Mouse (Mus musculus): ENCODE data around the gene Ipo9. TPM values are rescaled to one million over a fixed set of nuclear protein-coding genes. Genes with fewer than 3 reads are reported as not detected.
A peak's percentile ranks its signal among the peaks of the same experiment; 100 is the strongest.

Gene Ipo9
- total RNA-seq, 2 experiments from 2014 or later, result 146 to 154 TPM

DNA sequence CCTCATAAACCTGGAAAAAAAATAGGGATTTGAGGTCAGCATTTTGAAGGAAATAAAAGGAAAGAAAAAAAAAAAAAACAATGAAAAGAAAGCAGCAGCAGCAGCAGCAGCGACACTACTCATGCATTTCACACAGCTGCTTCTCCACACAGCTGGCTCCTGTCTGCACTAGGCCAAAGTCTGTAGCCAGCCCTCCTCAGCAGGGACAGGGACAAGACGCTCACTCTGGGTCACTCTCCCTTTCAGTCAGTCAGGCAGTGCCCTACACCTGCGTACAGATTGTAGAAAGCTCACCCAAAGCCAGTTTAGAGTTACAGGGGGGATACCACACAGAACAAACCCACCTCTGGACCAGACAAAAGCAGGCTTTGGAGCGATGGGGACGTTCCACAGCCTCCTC is 27.6 kb upstream of the Ipo9 start:
- no peak for TF ChIP-seq CTCF (conservative IDR thresholded peaks at IDR 0.05)
- Histone ChIP-seq H3K27ac (no peak overlapping the region), H3K4me3 (no peak overlapping the region)
- no peak for DNase-seq (ENCODE audit: low spot score in 2 of 2)

DNA sequence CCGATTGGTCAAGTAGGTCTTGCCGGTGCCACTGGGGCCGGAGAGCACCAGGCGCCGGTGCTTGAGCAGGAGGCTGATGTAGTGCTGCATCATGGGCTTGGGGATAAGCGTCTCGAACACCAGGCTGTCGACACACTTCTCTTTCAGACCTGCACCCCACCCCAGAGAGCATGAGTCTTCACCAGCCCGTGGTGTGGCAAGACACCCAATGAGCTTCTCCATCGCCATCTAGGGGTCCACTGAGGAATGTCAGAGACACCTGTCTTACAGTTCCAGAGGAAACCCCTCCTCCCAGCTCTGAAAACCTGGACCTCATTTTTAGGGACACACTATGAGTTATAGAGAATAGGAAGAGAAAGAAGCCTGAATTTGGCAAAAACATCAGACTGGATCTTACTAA is 22.0 kb upstream of the Ipo9 start:
- DNase-seq (ENCODE audit: low spot score in 2 of 2), result no peak
- peak; percentile 76 for TF ChIP-seq CTCF (conservative IDR thresholded peaks at IDR 0.05)
- Histone ChIP-seq H3K4me3 (no peak overlapping the region), H3K27ac (no peak overlapping the region)

DNA sequence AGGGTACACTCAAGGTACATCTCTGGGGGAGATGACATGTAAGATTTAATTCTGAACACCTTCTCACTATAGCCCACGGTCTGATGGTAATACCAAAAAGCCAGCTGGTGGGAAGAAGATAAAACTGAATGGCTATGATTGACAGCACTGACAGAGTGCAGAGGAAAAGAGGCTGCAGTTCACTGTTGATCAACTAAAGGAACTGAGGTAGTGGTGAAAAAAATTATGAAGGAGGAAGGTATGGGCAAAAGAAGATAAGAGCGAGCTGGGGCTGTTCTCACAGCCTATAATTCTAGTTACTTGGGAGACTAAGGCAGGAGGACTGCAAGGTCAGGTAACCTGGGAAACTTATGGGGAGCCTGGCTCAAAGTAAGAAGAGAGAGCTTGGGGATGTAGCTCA is 21.1 kb upstream of the Ipo9 start:
- H3K27ac ChIP-seq, result no peak overlapping the region
- DNase-seq (ENCODE audit: low spot score in 2 of 2), result no peak
- TF ChIP-seq CTCF (conservative IDR thresholded peaks at IDR 0.05), result no peak
- no peak overlapping the region for H3K4me3 ChIP-seq

DNA sequence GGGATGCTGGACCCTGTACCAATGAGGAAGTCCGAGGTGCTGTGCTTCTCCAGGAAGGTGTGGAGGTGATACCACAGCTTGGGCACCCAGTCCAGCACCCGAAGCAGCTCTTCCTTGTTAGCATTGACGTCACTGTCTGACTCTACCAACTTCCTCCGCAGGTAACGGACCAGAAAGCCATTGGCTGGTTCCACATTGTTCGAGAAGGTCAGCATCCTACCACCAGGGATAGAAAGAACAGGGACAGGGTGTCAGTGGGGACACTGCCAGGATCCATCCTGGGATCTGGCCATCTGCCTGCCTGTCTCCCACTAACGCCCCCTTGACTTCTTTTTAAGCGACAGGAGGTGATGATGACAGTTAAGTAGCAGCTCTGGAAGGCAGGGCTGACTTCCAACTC is 19.6 kb upstream of the Ipo9 start:
- H3K4me3 ChIP-seq, result no peak overlapping the region
- DNase-seq (ENCODE audit: low spot score in 2 of 2), result no peak
- no peak for TF ChIP-seq CTCF (conservative IDR thresholded peaks at IDR 0.05)
- no peak overlapping the region for H3K27ac ChIP-seq

DNA sequence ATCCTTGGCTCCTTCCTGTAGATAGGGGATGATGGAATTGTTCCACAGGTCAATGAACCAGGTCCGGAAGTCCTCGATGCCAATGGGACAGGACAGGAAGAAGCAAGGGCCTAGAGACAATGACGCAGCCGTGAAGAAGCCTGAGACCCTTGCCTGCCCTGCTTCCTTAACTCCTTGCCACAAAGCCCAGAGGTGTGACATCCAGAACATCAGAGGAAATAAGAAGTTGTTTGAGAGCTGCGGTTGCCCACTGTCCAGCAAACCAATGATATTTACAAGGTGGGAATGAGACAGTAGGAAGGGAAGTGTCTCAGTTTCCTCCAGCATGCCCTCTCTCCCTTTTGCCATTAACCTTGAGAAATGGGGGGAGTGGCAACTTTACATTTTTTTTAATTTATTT is 18.6 kb upstream of the Ipo9 start:
- DNase-seq (ENCODE audit: low spot score in 2 of 2), result no peak
- no peak for TF ChIP-seq CTCF (conservative IDR thresholded peaks at IDR 0.05)
- Histone ChIP-seq H3K4me3 (no peak overlapping the region), H3K27ac (no peak overlapping the region)

DNA sequence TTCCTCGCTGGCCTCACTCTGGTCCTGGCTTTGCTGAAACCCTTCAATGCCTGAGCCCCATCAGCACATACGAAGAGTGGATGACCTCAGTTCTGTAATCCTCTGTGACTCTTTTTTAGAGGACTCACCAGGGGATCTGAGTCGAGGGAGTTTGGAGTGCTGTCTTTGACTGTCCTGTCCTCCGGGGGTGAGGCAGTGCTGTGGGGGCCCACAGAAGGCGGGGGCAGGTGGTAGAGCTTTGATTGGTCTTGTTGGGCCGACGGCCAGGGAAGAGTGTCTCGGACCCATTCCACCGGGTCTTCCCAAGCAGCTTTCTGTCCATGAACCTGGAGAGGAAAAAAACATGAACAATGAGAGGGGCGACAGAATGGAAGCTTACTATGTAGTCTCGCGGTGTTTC is 13.2 kb upstream of the Ipo9 start:
- Histone ChIP-seq H3K27ac (no peak overlapping the region), H3K4me3 (no peak overlapping the region)
- no peak for DNase-seq (ENCODE audit: low spot score in 2 of 2)
- TF ChIP-seq CTCF (conservative IDR thresholded peaks at IDR 0.05), result no peak

DNA sequence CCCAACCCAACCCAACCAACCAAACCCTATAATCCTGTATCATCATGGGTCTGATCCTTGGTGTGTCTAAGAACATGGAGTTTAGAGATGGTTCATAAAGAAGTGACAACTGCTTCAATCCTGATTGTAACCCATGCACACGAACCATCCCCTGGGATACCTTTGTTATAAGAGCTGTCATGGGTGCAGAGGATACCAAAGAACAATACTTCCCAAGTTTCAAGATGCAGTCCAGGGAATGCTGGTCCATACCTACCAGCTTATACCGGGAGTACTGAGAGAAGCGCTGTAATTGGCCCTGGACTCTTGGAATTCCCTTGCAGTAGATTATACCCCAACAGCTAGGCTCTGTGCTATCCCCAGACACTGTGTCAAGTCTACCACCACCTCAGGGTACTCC is 11.6 kb upstream of the Ipo9 start:
- Histone ChIP-seq H3K4me3 (no peak overlapping the region), H3K27ac (no peak overlapping the region)
- TF ChIP-seq CTCF (conservative IDR thresholded peaks at IDR 0.05), result no peak
- no peak for DNase-seq (ENCODE audit: low spot score in 2 of 2)

DNA sequence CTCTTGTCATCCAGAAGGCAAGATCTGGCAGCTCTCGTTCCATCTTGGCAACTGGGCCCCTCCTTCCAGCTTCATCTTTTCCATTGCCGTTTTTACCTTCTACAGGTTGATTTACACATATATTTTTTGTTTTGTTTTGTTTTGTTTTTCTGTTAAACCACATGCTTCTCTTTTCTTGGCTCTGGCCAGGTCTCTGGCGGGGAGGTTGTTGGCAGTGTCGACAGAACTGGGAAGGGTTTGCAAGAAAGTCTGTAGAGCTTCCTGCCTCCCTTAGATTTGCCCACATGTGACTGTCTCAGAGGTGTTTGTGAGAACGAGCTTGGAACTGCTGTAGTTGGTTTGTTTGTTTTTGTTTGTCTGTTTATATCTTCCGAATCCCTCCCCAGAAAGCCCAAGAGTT is 10.7 kb upstream of the Ipo9 start:
- Histone ChIP-seq H3K27ac (no peak overlapping the region), H3K4me3 (no peak overlapping the region)
- TF ChIP-seq CTCF (conservative IDR thresholded peaks at IDR 0.05), result no peak
- no peak for DNase-seq (ENCODE audit: low spot score in 2 of 2)

DNA sequence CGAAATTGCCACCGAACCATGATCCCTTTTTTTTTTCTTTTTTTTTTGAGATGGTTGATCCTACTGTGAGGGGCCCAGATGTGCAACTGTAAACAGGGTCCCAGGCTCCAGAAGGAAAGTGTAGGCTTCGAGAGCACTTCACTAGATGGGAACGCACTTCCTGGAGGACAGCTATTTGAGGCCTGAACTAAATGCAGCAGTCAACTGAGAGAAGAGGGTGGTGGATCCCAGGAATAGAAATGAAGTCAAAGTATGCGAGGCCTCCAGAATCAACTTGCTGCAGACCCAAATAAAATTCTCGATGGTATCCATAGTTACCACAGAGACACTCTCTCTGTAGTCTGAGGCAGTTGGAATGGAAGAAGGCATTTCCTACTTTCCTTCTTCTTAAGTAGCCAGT is 8.5 kb upstream of the Ipo9 start:
- no peak for TF ChIP-seq CTCF (conservative IDR thresholded peaks at IDR 0.05)
- no peak overlapping the region for H3K4me3 ChIP-seq
- H3K27ac ChIP-seq, result no peak overlapping the region
- no peak for DNase-seq (ENCODE audit: low spot score in 2 of 2)

DNA sequence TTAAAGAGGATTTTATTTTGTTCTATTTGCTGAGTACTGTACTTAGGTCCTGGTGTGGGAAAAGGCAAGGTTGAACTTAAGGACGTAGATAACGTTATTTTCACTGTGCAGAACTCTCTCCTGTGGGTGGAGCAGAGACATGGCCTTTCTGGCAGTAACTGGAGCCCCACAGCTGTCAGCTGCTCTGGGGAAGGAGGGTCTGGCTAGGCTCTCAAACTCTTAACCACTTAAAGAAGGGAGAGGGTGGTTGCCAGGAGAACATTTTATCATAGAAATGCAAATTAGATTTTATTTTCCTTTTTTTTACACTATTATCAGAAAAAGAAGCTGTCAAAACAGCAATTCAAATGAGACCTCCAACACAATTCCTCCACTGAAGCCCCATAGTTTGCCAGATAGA is 5.5 kb upstream of the Ipo9 start:
- DNase-seq (ENCODE audit: low spot score in 2 of 2), result no peak
- Histone ChIP-seq H3K4me3 (no peak overlapping the region), H3K27ac (no peak overlapping the region)
- TF ChIP-seq CTCF (conservative IDR thresholded peaks at IDR 0.05), result no peak

DNA sequence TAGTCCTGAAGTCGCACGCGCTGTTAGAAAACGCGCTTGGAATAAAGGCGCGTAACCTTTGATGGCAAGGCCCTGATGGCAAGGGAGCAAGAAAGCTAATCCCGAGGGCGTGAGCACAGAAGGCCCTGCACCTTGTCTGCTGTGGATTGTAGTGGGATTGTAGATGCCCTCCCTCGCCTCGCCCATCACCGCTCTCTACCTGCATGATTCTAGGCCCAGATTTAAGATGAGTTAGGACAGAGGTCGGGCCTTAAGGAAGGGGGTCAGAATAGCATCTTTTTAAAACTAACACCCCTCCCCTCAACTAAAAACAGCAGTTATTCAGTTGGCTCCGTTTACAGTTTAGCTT is 344 bp upstream of the Ipo9 start:
- peak overlapping the region; percentile 93 for H3K27ac ChIP-seq
- no peak for TF ChIP-seq CTCF (conservative IDR thresholded peaks at IDR 0.05)
- H3K4me3 ChIP-seq, result peak overlapping the region; percentile 99
- DNase-seq (ENCODE audit: low spot score in 2 of 2), result no peak

DNA sequence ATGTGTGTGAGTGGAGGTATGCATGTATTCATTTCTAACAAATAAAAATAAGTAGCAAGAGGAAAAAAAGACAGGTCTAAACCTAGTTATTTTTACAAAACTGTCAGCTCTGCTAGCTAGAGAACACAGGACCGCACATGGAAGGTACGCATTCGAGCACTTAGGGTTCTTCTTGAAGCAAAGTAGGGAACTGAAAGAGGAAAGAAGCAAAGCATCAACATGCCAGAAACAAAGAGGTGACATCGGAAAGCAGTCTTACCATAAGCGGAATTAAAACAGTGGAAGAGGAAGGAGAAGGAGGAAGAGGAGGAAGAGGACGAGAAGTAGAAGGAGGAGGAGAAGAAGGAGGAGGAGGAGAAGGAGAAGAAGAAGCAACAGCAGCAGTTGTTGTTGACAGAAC is 2.9 kb downstream of the Ipo9 start:
- TF ChIP-seq CTCF (conservative IDR thresholded peaks at IDR 0.05), result no peak
- H3K27ac ChIP-seq, result no peak overlapping the region
- no peak for DNase-seq (ENCODE audit: low spot score in 2 of 2)
- no peak overlapping the region for H3K4me3 ChIP-seq

DNA sequence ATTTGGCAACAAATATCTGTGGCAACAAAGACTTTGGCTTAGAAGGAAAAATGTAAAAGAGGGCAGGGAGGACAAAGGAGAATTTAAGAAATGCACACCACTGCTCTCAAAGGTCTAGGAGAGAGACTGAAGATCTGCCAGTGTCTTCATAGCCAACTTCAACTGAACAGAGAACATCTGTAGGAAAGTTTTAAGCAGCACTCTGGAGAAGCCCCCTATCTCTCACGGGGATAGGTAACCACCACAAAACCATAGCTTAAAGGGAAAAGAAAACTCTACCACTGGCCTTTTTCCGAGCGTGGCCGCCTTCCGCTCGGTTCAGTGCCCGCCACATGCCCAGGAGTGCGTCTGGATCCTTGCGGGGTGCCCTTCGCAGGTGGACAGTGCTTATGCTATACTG is 3.7 kb downstream of the Ipo9 start:
- no peak overlapping the region for H3K4me3 ChIP-seq
- no peak overlapping the region for H3K27ac ChIP-seq
- no peak for TF ChIP-seq CTCF (conservative IDR thresholded peaks at IDR 0.05)
- DNase-seq (ENCODE audit: low spot score in 2 of 2), result no peak

DNA sequence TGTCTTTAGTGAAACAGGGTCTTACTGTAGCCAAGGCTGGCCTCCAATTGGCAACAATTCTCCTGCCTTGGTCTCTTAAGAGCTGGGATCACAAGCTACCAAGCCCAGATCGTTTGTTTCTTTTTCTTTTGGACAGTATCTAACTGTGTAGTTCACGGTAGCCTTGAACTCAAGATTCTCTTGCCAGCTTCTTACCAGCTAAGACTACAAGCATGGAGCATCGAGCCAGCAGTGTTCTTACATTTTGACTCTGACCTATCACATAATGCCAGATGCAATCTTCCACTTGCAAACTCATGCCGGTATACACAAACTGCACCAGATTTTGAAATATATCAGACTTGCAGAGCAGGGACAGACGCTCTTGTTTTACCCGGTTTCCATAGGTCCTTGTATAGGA is 7.5 kb downstream of the Ipo9 start:
- DNase-seq (ENCODE audit: low spot score in 2 of 2), result no peak
- no peak overlapping the region for H3K27ac ChIP-seq
- TF ChIP-seq CTCF (conservative IDR thresholded peaks at IDR 0.05), result no peak
- no peak overlapping the region for H3K4me3 ChIP-seq

DNA sequence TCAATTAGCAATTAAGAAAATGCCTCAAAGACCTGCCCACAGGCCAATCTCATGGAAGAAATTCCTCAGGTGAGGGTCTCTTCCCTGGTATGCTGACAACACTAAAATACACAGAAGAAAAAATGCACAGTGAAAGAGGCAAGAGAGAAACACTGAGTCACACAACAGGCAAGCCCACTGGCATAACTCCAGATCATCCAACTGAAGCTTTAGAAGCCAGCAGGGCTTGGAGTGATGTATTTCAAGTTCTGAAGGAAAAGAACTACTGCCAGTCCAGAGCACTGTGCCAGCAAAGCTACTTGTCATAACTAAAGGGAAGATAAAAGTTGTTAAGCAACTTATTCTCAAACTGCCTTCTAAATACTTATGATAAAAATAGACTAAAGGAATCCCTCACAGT is 16.3 kb downstream of the Ipo9 start:
- Histone ChIP-seq H3K27ac (no peak overlapping the region), H3K4me3 (no peak overlapping the region)
- TF ChIP-seq CTCF (conservative IDR thresholded peaks at IDR 0.05), result no peak
- DNase-seq (ENCODE audit: low spot score in 2 of 2), result peak; percentile 17 to 58
